Mouse (Mus musculus): ENCODE data around the gene Zfp800.

The Zfp800 gene

GRCm38 (mm10) chr6:28397681-28398203 is at the start of gene Zfp800:
TSS of gene Zfp800 (minus strand) at chr6:28398005.
- no peak for DNase-seq (ENCODE audit: low spot score in 2 of 2)

GRCm38 (mm10) chr6:28431538-28431855 is 33.7 kb upstream of the Zfp800 start:
- DNase-seq (ENCODE audit: low spot score in 2 of 2): no peak

- no peak for DNase-seq (ENCODE audit: low spot score in 2 of 2)
These were observed 33.2 kb upstream of the Zfp800 start for GRCm38 (mm10) chr6:28430795-28431537.

GRCm38 (mm10) chr6:28429870-28430269 is 32.1 kb upstream of the Zfp800 start:
- no peak for DNase-seq (ENCODE audit: low spot score in 2 of 2)

GRCm38 (mm10) chr6:28428290-28428689 is 30.5 kb upstream of the Zfp800 start, which contains the start of gene Gcc1:
TSS of gene Gcc1 (minus strand) at chr6:28428390.
- no peak for DNase-seq (ENCODE audit: low spot score in 2 of 2)

- no peak for DNase-seq (ENCODE audit: low spot score in 2 of 2)
These were observed 29.5 kb upstream of the Zfp800 start, which contains the start of gene Fscn3 for GRCm38 (mm10) chr6:28427096-28427839. TSS of gene Fscn3 (plus strand) at chr6:28427789.

GRCm38 (mm10) chr6:28425019-28425418 is 27.2 kb upstream of the Zfp800 start:
- no peak for DNase-seq (ENCODE audit: low spot score in 2 of 2)

GRCm38 (mm10) chr6:28423767-28424695 is 26.2 kb upstream of the Zfp800 start:
- DNase-seq (ENCODE audit: low spot score in 2 of 2): peak in 1 of 2 experiments; percentile 51

GRCm38 (mm10) chr6:28423313-28423712 is 25.5 kb upstream of the Zfp800 start, which contains the start of gene Arf5:
TSS of gene Arf5 (plus strand) at chr6:28423560.
- peak; percentile 93 to 96 for DNase-seq (ENCODE audit: low spot score in 2 of 2)

- no peak for DNase-seq (ENCODE audit: low spot score in 2 of 2)
These were observed 25.0 kb upstream of the Zfp800 start for GRCm38 (mm10) chr6:28422651-28423290.

- DNase-seq (ENCODE audit: low spot score in 2 of 2): peak; percentile 93 to 94
These were observed 23.7 kb upstream of the Zfp800 start for GRCm38 (mm10) chr6:28421469-28422000.

GRCm38 (mm10) chr6:28420865-28421264 is 23.1 kb upstream of the Zfp800 start:
- no peak for DNase-seq (ENCODE audit: low spot score in 2 of 2)

GRCm38 (mm10) chr6:28420361-28420760 is 22.6 kb upstream of the Zfp800 start:
- no peak for DNase-seq (ENCODE audit: low spot score in 2 of 2)

GRCm38 (mm10) chr6:28419673-28420072 is 21.9 kb upstream of the Zfp800 start:
- DNase-seq (ENCODE audit: low spot score in 2 of 2): no peak

GRCm38 (mm10) chr6:28418449-28418848 is 20.6 kb upstream of the Zfp800 start:
- DNase-seq (ENCODE audit: low spot score in 2 of 2): peak; percentile 73 to 86

- DNase-seq (ENCODE audit: low spot score in 2 of 2): no peak
These were observed 19.2 kb upstream of the Zfp800 start for GRCm38 (mm10) chr6:28416981-28417380.

GRCm38 (mm10) chr6:28411236-28411635 is 13.4 kb upstream of the Zfp800 start:
- no peak for DNase-seq (ENCODE audit: low spot score in 2 of 2)

- no peak for DNase-seq (ENCODE audit: low spot score in 2 of 2)
These were observed 12.2 kb upstream of the Zfp800 start for GRCm38 (mm10) chr6:28410053-28410452.

GRCm38 (mm10) chr6:28399791-28400190 is 2.0 kb upstream of the Zfp800 start:
- no peak for DNase-seq (ENCODE audit: low spot score in 2 of 2)

- no peak for DNase-seq (ENCODE audit: low spot score in 2 of 2)
These were observed 921 bp upstream of the Zfp800 start for GRCm38 (mm10) chr6:28398726-28399125.
